28 mouse cellular contexts compared by ENCODE assay signal in genomic region chr1:40413039-40413438, GRCm38 (mm10). TPM values are rescaled to one million over a fixed set of nuclear protein-coding genes. Genes with fewer than 3 reads are reported as not detected.
"Had no signal": no experiment of that assay in that cellular context is flagged by ENCODE, and none has a peak within 500 bp of the region (broad histone marks: within the 10 kb centered on the region; RNA-seq: fewer than 3 reads in every experiment).

No protein-coding gene starts in this region.

- H3K9me3 ChIP-seq: heart, embryonic 10.5 days; hindbrain, embryonic 10.5 days; hindbrain, embryonic 12.5 days; intestine, embryonic 15.5 days; limb, embryonic 10.5 days; limb, embryonic 12.5 days; liver, embryonic 13.5 days had no signal

- H3K27me3 ChIP-seq: heart, embryonic 12.5 days; hindbrain, embryonic 12.5 days; intestine, embryonic 15.5 days; limb, embryonic 12.5 days; liver, embryonic 13.5 days had no signal

- ATAC-seq: hindbrain, embryonic 16.5 days; intestine, embryonic 15.5 days; intestine, postnatal 0 days had no signal

- H3K4me1 ChIP-seq: heart, embryonic 10.5 days; heart, embryonic 12.5 days; hindbrain, embryonic 10.5 days; hindbrain, embryonic 12.5 days; intestine, embryonic 15.5 days; limb, embryonic 10.5 days; limb, embryonic 12.5 days had no signal

- H3K9ac ChIP-seq: heart, embryonic 12.5 days; hindbrain, embryonic 12.5 days; hindbrain, embryonic 14.5 days; intestine, embryonic 15.5 days; limb, embryonic 12.5 days; liver, embryonic 13.5 days had no signal

- H3K27ac ChIP-seq: gastrocnemius, adult 2 months; heart, embryonic 10.5 days; hindbrain, embryonic 10.5 days; hindbrain, embryonic 12.5 days; hindbrain, embryonic 14.5 days; intestine, embryonic 15.5 days; layer of hippocampus, adult 2 months; left cerebral cortex, adult 2 months; limb, embryonic 10.5 days; limb, embryonic 12.5 days; liver, embryonic 13.5 days had no signal

- H3K4me3 ChIP-seq: gastrocnemius, adult 2 months; heart, embryonic 10.5 days; heart, embryonic 12.5 days; hindbrain, embryonic 10.5 days; hindbrain, embryonic 12.5 days; intestine, embryonic 15.5 days; layer of hippocampus, adult 2 months; left cerebral cortex, adult 2 months; limb, embryonic 10.5 days; limb, embryonic 12.5 days; liver, embryonic 13.5 days had no signal

- H3K36me3 ChIP-seq: heart, embryonic 10.5 days; heart, embryonic 12.5 days; hindbrain, embryonic 10.5 days; hindbrain, embryonic 12.5 days; intestine, embryonic 15.5 days; limb, embryonic 10.5 days; limb, embryonic 12.5 days; liver, embryonic 13.5 days had no signal

- H3K4me2 ChIP-seq: heart, embryonic 12.5 days; hindbrain, embryonic 12.5 days; hindbrain, embryonic 14.5 days; intestine, embryonic 15.5 days; limb, embryonic 12.5 days; liver, embryonic 11.5 days; liver, embryonic 13.5 days had no signal

- DNase-seq: gastrocnemius, adult 2 months; gastrocnemius, postnatal 10 days; gastrocnemius, postnatal 25 days; heart, adult 18-20 months; heart, postnatal 10 days; heart, postnatal 4 days; kidney, adult 18-20 months; kidney, adult 8-10 months; kidney, postnatal 10 days; kidney, postnatal 25 days; kidney, postnatal 4 days; liver; liver, embryonic 13.5 days had no signal

RNA-seq across cellular contexts. Expression of gene Il18r1, which starts 52.3 kb away (rescaled TPM):
- total RNA-seq: gastrocnemius, postnatal 25 days; layer of hippocampus, adult 2 months; layer of hippocampus, postnatal 25 days; left cerebral cortex, adult 2 months; left cerebral cortex, postnatal 14 days had no signal
- polyA plus RNA-seq: heart, embryonic 10.5 days; heart, embryonic 12.5 days; hindbrain, embryonic 10.5 days; hindbrain, embryonic 12.5 days; hindbrain, embryonic 14.5 days; hindbrain, embryonic 16.5 days; limb, embryonic 10.5 days; limb, embryonic 12.5 days had no signal
